Mouse (Mus musculus): ENCODE results near the gene Gm13306.
"Not testable (repeated sequence)": the region's sequence is repeated elsewhere in the genome, so short reads cannot be mapped to it uniquely, and the experiment has no call there.

Gm13306 gene

DNA sequence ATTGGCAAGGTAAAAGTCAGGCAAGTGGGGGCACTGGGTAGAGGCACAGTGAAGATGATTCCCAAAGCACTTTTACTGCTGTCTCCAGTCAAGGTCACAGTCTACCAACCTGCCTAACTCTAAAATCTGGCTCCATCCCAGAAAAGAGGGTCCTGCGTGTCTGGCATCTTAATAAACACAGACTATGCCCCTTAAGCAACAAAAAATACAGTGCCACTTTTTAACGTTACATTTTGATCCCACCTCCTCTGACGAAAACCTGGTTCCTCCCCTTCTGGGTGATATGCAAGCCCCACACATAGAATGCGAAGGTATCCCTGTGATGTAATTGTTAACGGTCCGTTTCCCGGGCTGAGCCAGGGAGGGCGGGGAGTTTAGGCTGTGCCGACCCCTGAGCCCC, at the start of gene Gm13306:
Gene Gm13306 (plus strand): TSS at position 301 of the 400 bp plus-strand sequence.
- not testable (repeated sequence) for DNase-seq (ENCODE audit: low spot score)

GRCm38 (mm10) chr4:42114517-42114916, 38.7 kb upstream of the Gm13306 start, which contains the start of gene Gm13304:
Gm13304 (plus strand) TSS chr4:42114817.
- DNase-seq (ENCODE audit: low spot score) = not testable (repeated sequence)

DNA sequence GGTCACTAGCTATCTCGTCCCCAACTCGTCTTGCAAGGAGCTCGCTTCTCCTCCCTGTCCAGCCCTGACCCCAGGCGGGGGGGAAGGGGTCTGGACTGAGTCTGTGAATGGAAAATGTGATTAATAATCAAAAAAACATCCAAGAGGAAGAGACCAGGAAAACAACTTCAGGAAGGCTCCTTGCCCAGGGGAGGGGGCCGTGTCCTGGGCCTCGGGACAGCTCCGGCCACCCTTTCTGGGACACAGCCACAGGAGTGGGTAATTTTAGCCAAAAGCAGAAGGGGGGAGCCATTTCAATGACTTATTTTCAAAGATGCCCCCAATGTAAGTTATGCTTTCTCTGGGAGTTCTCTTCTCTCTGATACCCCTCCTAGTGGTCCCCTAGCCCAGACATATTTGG, 15.3 kb downstream of the Gm13306 start, which contains the start of gene Gm13305:
Gene Gm13305 (minus strand): TSS at position 101 of the 400 bp plus-strand sequence.
- DNase-seq (ENCODE audit: low spot score) = not testable (repeated sequence)

DNA sequence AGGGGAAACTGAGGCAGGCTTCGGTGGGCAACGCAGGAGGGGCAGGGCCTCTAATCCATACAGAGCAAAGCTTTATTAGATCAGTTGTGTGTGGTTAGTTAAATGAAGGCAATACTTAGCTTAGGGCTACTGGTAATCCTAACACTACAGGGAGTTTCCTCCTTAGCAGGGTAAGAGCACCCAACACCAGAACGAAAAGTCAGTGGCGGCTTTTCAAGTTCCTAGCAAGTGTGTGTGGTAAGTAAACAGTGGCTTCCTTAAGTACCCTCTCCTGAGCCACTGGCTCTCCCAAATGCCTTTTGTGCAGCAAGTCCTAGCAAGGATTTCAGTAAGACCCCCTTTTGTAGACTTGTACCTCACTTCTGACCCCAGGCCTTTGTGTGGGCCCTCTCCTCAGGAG, 25.0 kb downstream of the Gm13306 start:
- not testable (repeated sequence) for DNase-seq (ENCODE audit: low spot score)

DNA sequence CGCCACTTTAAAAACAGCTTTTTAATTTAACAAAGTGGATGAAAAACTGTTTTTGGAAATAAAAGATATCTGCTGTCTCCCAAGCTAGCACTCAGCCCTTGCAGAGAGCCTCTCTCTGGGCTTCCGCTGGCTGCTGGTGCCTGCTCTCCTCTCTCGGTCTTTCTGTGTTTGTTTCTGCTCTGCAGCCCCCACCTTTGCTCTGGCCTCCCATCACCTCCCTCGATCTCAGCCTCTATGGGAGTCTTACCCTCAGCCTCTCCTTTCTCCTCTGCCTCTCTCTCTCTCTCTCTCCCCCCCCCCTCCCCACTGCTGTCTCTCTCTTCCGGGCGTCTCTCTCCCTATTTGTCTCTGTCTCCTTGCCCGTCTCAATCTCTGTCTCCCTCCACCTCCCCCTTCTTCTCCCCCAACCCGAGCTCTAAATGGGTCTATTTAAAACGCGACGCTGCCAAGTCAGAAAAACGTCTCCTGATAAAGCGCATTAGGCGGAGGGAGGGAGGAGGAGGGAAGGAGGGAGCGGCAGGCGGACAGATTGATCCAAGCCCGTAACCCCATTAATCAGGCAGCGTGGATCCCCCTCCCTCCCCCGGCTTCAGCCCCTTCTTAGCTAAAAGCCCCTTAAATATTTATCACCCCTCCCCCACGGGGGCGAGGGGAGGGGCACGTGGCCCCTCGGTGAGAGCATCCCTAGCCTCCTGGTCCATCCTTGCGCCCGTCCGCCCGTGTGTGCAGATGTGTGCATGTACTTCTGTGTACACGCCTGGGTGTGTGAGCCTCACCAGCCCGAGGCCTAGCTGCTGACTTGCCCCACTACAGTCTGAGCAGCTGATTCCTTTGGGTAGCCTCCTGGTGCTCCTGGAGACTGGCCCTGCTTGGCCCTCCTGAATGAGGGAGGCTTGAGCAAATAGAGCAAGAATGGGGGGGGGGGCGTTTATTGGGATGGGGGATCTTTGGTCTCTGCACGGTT, 30.3 kb downstream of the Gm13306 start:
- DNase-seq (ENCODE audit: low spot score) = not testable (repeated sequence)

GRCm38 (mm10) chr4:42184324-42184979, 31.2 kb downstream of the Gm13306 start:
- DNase-seq (ENCODE audit: low spot score) = not testable (repeated sequence)

- not testable (repeated sequence) for DNase-seq (ENCODE audit: low spot score)
Measured at GRCm38 (mm10) chr4:42184980-42185372, 31.7 kb downstream of the Gm13306 start.
